Mouse (Mus musculus): Measurements from ENCODE around the gene Zbtb43.

DNA sequence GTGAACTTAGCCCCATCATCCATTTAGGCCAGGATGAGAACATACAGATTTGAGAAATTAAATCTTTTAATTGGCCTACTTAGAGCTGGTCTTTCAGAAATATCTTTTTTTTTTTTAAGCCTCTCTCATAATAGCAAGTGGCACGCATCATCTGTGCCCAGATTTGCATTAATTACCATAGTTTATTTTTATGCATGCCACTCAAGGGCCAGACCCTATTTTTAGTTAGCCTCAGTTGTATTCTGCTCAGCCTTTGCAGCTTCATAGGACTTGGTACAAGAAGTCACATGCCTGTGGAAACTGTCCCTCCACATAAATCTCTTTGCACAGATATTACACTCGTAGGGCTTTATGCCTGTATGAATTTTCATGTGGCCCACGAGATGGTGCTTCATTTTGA, 14.9 kb downstream of the Zbtb43 start:
- TF ChIP-seq BHLHE40 (IDR thresholded peaks at IDR 0.05; ENCODE audit: low read depth, low read length): no peak
- TF ChIP-seq NELFE (IDR thresholded peaks at IDR 0.05; ENCODE audit: low read depth, low read length): no peak
- TF ChIP-seq MAFK (IDR thresholded peaks at IDR 0.05; ENCODE audit: insufficient replicate concordance, low read length): no peak
- no peak for TF ChIP-seq RCOR1 (conservative IDR thresholded peaks at IDR 0.05; ENCODE audit: low read depth, low read length)
- no peak for TF ChIP-seq CTCF (conservative IDR thresholded peaks at IDR 0.05 in 1 of 2, IDR thresholded peaks at IDR 0.05 in 1 of 2; ENCODE audit: low read depth in 2 of 2, low read length in 2 of 2)
- TF ChIP-seq MAZ (IDR thresholded peaks at IDR 0.05; ENCODE audit: low read depth, low read length): no peak
- TF ChIP-seq POLR2A (IDR thresholded peaks at IDR 0.05; ENCODE audit: low read depth, low read length): no peak
- no peak for TF ChIP-seq MXI1 (IDR thresholded peaks at IDR 0.05; ENCODE audit: low read depth, low read length)
- no peak for TF ChIP-seq ZNF384 (IDR thresholded peaks at IDR 0.05; ENCODE audit: low read depth, low read length)
- TF ChIP-seq EP300 (IDR thresholded peaks at IDR 0.05; ENCODE audit: low read length): no peak
- no peak for TF ChIP-seq CHD1 (IDR thresholded peaks at IDR 0.05; ENCODE audit: low read depth, low read length)
